8 mouse cellular contexts compared by ENCODE assay signal in genomic region chr2:57114211-57115151, GRCm38 (mm10). TPM values are rescaled to one million over a fixed set of nuclear protein-coding genes. Genes with fewer than 3 reads are reported as not detected.
DNase-seq lines count a peak whose midpoint lies in the region; ATAC-seq and TF ChIP-seq lines count a peak whose summit lies in the region.

No protein-coding gene starts in this region.

- H3K9me3 ChIP-seq in embryonic facial prominence, embryonic 11.5 days (replicated peaks; ENCODE audit: control insufficient read depth, low read length) = no peaks in the 10 kb centered on the region
- no peaks in the 10 kb centered on the region for H3K9me3 ChIP-seq in midbrain, postnatal 0 days (ENCODE audit: low read length)
- no peaks in the 10 kb centered on the region for H3K9me3 ChIP-seq in stomach, embryonic 14.5 days (ENCODE audit: control insufficient read depth, low read depth, low read length)

- peak overlapping the region; percentile 78 for H3K4me3 ChIP-seq in embryonic facial prominence, embryonic 11.5 days (ENCODE audit: low read depth, low read length)
- H3K4me3 ChIP-seq in midbrain, postnatal 0 days (ENCODE audit: low read depth, low read length) = peak overlapping the region; percentile 64
- H3K4me3 ChIP-seq in stomach, embryonic 14.5 days (ENCODE audit: low read depth, low read length) = peak overlapping the region; percentile 76

- no peaks in the 10 kb centered on the region for H3K36me3 ChIP-seq in embryonic facial prominence, embryonic 11.5 days (replicated peaks; ENCODE audit: control insufficient read depth, insufficient read depth, low read depth, low read length)
- no peaks in the 10 kb centered on the region for H3K36me3 ChIP-seq in midbrain, postnatal 0 days (ENCODE audit: insufficient read depth, low read length)
- H3K36me3 ChIP-seq in stomach, embryonic 14.5 days (ENCODE audit: control insufficient read depth, insufficient read depth, low read length) = no peaks in the 10 kb centered on the region

- 0 out of 2 replicates have a peak overlapping the region, but pooled peaks have one; percentile 9 for H3K27ac ChIP-seq in embryonic facial prominence, embryonic 11.5 days (replicated peaks; ENCODE audit: low read depth, low read length)
- H3K27ac ChIP-seq in midbrain, postnatal 0 days (ENCODE audit: low read depth, low read length) = no peak overlapping the region
- 0 out of 2 replicates have a peak overlapping the region, but pooled peaks have one; percentile 61 for H3K27ac ChIP-seq in stomach, embryonic 14.5 days (ENCODE audit: low read length)

- peak overlapping the region; percentile 62 for H3K9ac ChIP-seq in embryonic facial prominence, embryonic 11.5 days (replicated peaks; ENCODE audit: low read length)
- H3K9ac ChIP-seq in midbrain, postnatal 0 days (replicated peaks; ENCODE audit: low read length, poor library complexity, severe bottlenecking) = peak overlapping the region; percentile 48; the same call in 1 of the 2 replicates
- H3K9ac ChIP-seq in stomach, embryonic 14.5 days (replicated peaks; ENCODE audit: low read depth, low read length) = peak overlapping the region; percentile 52

- H3K4me1 ChIP-seq in embryonic facial prominence, embryonic 11.5 days (ENCODE audit: control insufficient read depth, insufficient read depth, low read length) = no peaks in the 10 kb centered on the region
- H3K4me1 ChIP-seq in midbrain, postnatal 0 days (ENCODE audit: insufficient read depth, low read length) = 0 out of 2 replicates have a peak, but pooled peaks cover 6% of the 10 kb centered on the region
- 0 out of 2 replicates have a peak, but pooled peaks cover 3% of the 10 kb centered on the region for H3K4me1 ChIP-seq in stomach, embryonic 14.5 days (ENCODE audit: control insufficient read depth, insufficient read depth, low read length)

- H3K27me3 ChIP-seq in embryonic facial prominence, embryonic 11.5 days (ENCODE audit: control insufficient read depth, insufficient read depth, low read length) = peaks cover 34% of the 10 kb centered on the region
- peaks cover 48% of the 10 kb centered on the region for H3K27me3 ChIP-seq in midbrain, postnatal 0 days (ENCODE audit: insufficient read depth, low read length)
- H3K27me3 ChIP-seq in stomach, embryonic 14.5 days (ENCODE audit: control insufficient read depth, insufficient read depth, low read length) = peaks cover 31% of the 10 kb centered on the region

- TF ChIP-seq CTCF in midbrain, postnatal 0 days (IDR thresholded peaks at IDR 0.05) = no peak

- under 1% methylated on average over 85 of the region's 88 CpGs for WGBS in embryonic facial prominence, embryonic 11.5 days
- under 1% methylated on average over 87 of the region's 88 CpGs for WGBS in midbrain, postnatal 0 days
- under 1% methylated on average over 88 of the region's 88 CpGs for WGBS in stomach, embryonic 14.5 days

- H3K4me2 ChIP-seq in embryonic facial prominence, embryonic 11.5 days (ENCODE audit: low read depth, low read length) = peak overlapping the region; percentile 98
- H3K4me2 ChIP-seq in midbrain, postnatal 0 days (ENCODE audit: low read depth, low read length, poor library complexity, severe bottlenecking) = peak overlapping the region; percentile 98
- peak overlapping the region; percentile 96 for H3K4me2 ChIP-seq in stomach, embryonic 14.5 days (replicated peaks; ENCODE audit: low read depth, low read length)

- ATAC-seq in embryonic facial prominence, embryonic 11.5 days (replicated peaks; ENCODE audit: insufficient number of reproducible peaks, low FRiP score, low TSS enrichment, low read depth) = peak; percentile 80
- peak; percentile 70 for ATAC-seq in midbrain, postnatal 0 days (ENCODE audit: low FRiP score)
- peak; percentile 73 for ATAC-seq in stomach, embryonic 14.5 days (ENCODE audit: insufficient number of reproducible peaks, insufficient read depth, low FRiP score, low read depth)

- DNase-seq in ovary, adult 18-20 months (ENCODE audit: low spot score) = peak; percentile 66
- no peak for DNase-seq in ovary, postnatal 10 days (ENCODE audit: low spot score)
- peak; percentile 86 for DNase-seq in embryonic facial prominence, embryonic 11.5 days (ENCODE audit: low spot score)
- DNase-seq in heart, adult 9 months (ENCODE audit: low spot score in 2 of 2) = peak; percentile 79 to 82
- DNase-seq in kidney, adult 9 months = peak; percentile 69
- DNase-seq in liver = peak; percentile 77
- DNase-seq in midbrain, postnatal 0 days (ENCODE audit: low spot score) = peak; percentile 66

RNA-seq across cellular contexts. Expression of gene Nr4a2, which starts 9.3 kb away (rescaled TPM):
- 3.7 and 5.7 TPM in 2 replicates for polyA plus RNA-seq in embryonic facial prominence, embryonic 11.5 days (2014; fragmentation: Nextera tagmentation; extraction: Ambion mirVana)
- 12.6 and 14.6 TPM in 2 replicates for total RNA-seq in midbrain, postnatal 0 days (2014; rRNA removed)
- 15.4 and 19.4 TPM in 2 replicates for polyA plus RNA-seq in midbrain, postnatal 0 days (2015; fragmentation: Nextera tagmentation; extraction: Ambion mirVana)
- polyA plus RNA-seq in stomach, embryonic 14.5 days (2014; fragmentation: Nextera tagmentation; extraction: Ambion mirVana) = 7.5 and 7.6 TPM in 2 replicates
